Mouse (Mus musculus) lung, embryonic 14.5 days (tissue): Measurements from ENCODE around the gene Olfr1179. TPM values are rescaled to one million over a fixed set of nuclear protein-coding genes. Genes with fewer than 3 reads are reported as not detected.
A peak's percentile ranks its signal among the peaks of the same experiment; 100 is the strongest.
"Not testable (repeated sequence)": the region's sequence is repeated elsewhere in the genome, so short reads cannot be mapped to it uniquely, and the experiment has no call there.

ENCODE experiments used
- ATAC-seq: fragments of 200-750 bp; cut with Nextera tagmentation; 2 replicates; pipeline ENCODE4 v1.8.0; 2017; ENCODE audit warnings: mild to moderate bottlenecking, moderate TSS enrichment, moderate library complexity; ENCODE audit not compliant: insufficient read depth
- DNase-seq: peaks from one replicate; pipeline ENCODE4 v3.0.0-alpha.2; 2015
- H3K27ac ChIP-seq: fragments of 300-500 bp; sonication (generic); 2 replicates; pipeline ENCODE4 v1.5.1; 2014; ENCODE audit warnings: low read depth, mild to moderate bottlenecking, moderate library complexity
- H3K27me3 ChIP-seq: fragments of 300-500 bp; sonication (generic); 2 replicates; pipeline ENCODE4 v1.6.1; 2014; ENCODE audit warnings: low read length, control low read depth; ENCODE audit not compliant: insufficient read depth
- H3K36me3 ChIP-seq: fragments of 300-500 bp; sonication (generic); 2 replicates; pipeline ENCODE4 v1.6.1; 2014; ENCODE audit warnings: control low read depth; ENCODE audit not compliant: insufficient read depth
- H3K4me1 ChIP-seq: fragments of 300-500 bp; sonication (generic); 2 replicates; pipeline ENCODE4 v1.6.1; 2014; ENCODE audit warnings: antibody characterized with exemption, control low read depth; ENCODE audit not compliant: insufficient read depth
- H3K4me2 ChIP-seq: fragments of 300-500 bp; sonication (generic); 2 replicates; pipeline ENCODE4 v1.6.1; 2014; ENCODE audit warnings: mild to moderate bottlenecking
- H3K4me3 ChIP-seq: fragments of 300-500 bp; sonication (generic); 2 replicates; pipeline ENCODE4 v1.5.1; 2014; ENCODE audit warnings: low read depth, low read length
- H3K9ac ChIP-seq: fragments of 300-500 bp; sonication (generic); 2 replicates; pipeline ENCODE4 v1.6.1; 2014
- H3K9me3 ChIP-seq: fragments of 300-500 bp; sonication (generic); 2 replicates; pipeline ENCODE4 v1.6.1; 2016; ENCODE audit warnings: low read depth, low read length, control low read depth
- CTCF ChIP-seq: IDR thresholded peaks from 2 replicates; pipeline ENCODE4 v1.5.1; 2016; ENCODE audit warnings: antibody characterized with exemption, low read depth
- WGBS: fragments of 180-500 bp; shearing (Covaris S2); extraction: QIAGEN DNeasy Blood & Tissue Kit; methylation state at CpG from one replicate; pipeline ENCODE4 v1.1.7; 2014; 5-methylcytosine and 5-hydroxymethylcytosine counted together
- polyA plus RNA-seq: library from polyadenylated mRNA; unstranded; fragments of >200 nt; fragmentation: Nextera tagmentation; extraction: Ambion mirVana; gene quantifications from 2 replicates; pipeline ENCODE4 v1.2.1, GENCODE M21; 2014

The Olfr1179 gene
- not detected in 2 replicates for polyA plus RNA-seq

DNA sequence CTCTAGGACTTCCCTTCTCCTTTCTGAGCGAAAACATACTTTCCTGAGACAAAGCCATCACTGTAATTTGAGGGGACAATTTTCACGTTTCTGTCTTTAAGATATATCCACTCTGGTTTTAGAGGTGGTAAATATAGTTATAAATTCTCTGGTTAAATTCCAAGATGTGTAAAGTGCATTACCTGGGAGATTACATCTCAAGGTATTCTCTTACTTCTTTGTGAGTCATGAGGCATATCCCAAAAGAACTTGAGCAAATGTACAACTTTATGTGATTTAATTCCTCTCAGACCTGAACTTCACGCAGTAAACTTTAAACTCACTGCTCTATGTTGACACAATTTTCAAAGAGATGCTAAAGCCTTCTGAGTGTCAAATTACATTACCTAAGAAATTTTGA, at the start of gene Olfr1179:
TSS of gene Olfr1179 (minus strand) at position 101 of the 400 bp plus-strand sequence.
- H3K27ac ChIP-seq: no peak within 1 kb of the TSS
- H3K4me2 ChIP-seq: no peak within 1 kb of the TSS
- no peak for ATAC-seq
- no peak for TF ChIP-seq CTCF
- DNase-seq: no peak
- no peaks in the 10 kb centered on the region for H3K27me3 ChIP-seq
- 80% methylated on average over 3 of the region's 3 CpGs for WGBS
- H3K9ac ChIP-seq: no peak within 1 kb of the TSS
- H3K4me3 ChIP-seq: no peak within 1 kb of the TSS
- no peaks in the 10 kb centered on the region for H3K36me3 ChIP-seq
- H3K9me3 ChIP-seq: no peaks in the 10 kb centered on the region
- H3K4me1 ChIP-seq: no peaks in the 10 kb centered on the region

DNA sequence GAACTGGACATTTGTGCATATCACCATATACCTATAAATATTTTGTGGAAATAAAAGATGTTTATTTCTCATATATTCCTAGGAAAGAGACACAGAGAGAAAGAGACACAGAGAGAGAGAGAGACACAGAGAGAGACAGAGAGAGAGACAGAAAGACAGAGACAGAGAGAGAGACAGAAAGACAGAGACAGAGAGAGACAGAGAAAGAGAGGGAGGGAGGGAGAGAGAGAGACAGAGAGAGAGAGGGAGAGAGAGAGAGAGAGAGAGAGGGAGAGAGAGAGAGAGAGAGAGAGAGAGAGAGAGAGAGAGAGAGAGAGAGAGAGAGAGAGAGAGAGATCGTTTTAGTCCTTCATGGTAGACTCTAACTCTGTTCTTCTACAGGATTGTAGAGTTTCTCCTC, 48.3 kb upstream of the Olfr1179 start, which contains the start of gene Olfr1183:
TSS of gene Olfr1183 (plus strand) at position 301 of the 400 bp plus-strand sequence.
- H3K4me1 ChIP-seq, H3K27ac ChIP-seq, ATAC-seq, H3K4me3 ChIP-seq, DNase-seq, H3K4me2 ChIP-seq, H3K36me3 ChIP-seq, H3K9ac ChIP-seq, H3K27me3 ChIP-seq, H3K9me3 ChIP-seq: not testable (repeated sequence)
- 65% methylated on average over 1 of the region's 1 CpGs for WGBS

DNA sequence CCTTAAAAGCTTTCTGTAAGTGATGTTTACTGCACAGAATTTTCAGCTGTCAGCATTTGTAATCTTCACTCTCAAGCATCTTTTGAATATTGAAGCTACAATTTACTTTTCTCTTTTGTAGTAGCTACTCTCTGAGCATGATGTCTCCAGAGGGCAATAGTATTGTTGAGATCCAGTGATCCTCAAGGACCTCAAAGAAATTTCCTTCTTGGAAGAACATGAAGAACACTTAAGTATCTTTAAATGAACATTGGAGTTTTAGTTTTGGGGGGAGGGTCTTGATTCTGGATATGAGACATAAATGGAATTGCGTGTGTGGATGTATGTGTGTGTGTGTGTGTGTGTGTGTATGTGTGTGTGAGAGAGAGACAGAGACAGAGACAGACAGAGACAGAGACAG, 42.8 kb upstream of the Olfr1179 start, which contains the start of gene Gm13757:
TSS of gene Gm13757 (minus strand) at position 101 of the 400 bp plus-strand sequence.
- Histone ChIP-seq H3K4me1 (no peaks in the 10 kb centered on the region), H3K9ac (no peak within 1 kb of the TSS), H3K4me3 (no peak within 1 kb of the TSS), H3K9me3 (no peaks in the 10 kb centered on the region), H3K27me3 (no peaks in the 10 kb centered on the region), H3K27ac (no peak within 1 kb of the TSS), H3K4me2 (no peak within 1 kb of the TSS), H3K36me3 (no peaks in the 10 kb centered on the region)
- no peak for DNase-seq
- WGBS: 89% methylated on average over 1 of the region's 1 CpGs
- no peak for ATAC-seq
- TF ChIP-seq CTCF: no peak

DNA sequence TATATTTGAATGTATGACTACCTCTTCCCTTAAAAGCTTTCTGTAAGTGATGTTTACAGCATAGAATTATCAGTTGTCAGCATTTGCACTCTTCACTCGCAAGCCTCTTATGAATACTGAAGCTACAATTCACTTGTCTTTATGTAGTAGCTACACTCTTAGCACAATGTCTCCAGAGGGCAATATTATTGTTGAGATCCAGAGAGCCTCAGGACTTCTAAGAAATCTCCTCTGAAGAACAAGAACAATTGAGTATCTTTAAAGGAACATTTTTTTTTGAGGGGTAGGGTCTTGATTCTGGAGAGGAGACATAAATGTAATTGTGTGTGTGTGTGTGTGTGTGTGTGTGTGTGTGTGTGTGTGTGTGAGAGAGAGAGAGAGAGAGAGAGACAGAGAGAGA, 19.8 kb upstream of the Olfr1179 start, which contains the start of gene Olfr1181:
TSS of gene Olfr1181 (minus strand) at position 101 of the 400 bp plus-strand sequence.
- Histone ChIP-seq H3K36me3 (no peaks in the 10 kb centered on the region), H3K4me1 (no peaks in the 10 kb centered on the region), H3K4me3 (no peak within 1 kb of the TSS), H3K9ac (no peak within 1 kb of the TSS), H3K27ac (no peak within 1 kb of the TSS), H3K27me3 (no peaks in the 10 kb centered on the region), H3K9me3 (no peaks in the 10 kb centered on the region), H3K4me2 (no peak within 1 kb of the TSS)
- DNase-seq (no peak), ATAC-seq (no peak)
- TF ChIP-seq CTCF: no peak
- 76% methylated on average over 1 of the region's 1 CpGs for WGBS

DNA sequence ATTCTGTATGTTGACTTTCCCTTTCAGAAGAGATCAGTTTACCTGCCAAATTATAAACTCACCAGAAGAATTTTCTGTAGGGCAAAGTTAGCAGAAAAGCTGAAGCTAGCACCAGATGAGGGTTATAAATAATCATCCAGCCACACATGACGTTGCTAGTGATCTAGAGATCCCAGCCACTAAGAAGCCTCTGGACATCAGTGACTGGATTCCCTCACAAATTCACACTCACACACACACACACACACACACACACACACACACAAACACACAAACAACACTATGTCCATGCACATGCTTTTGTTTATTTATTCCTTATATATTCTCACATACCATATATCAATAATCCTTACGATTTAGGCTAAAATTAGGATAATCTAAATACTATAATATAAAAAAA, 12.8 kb upstream of the Olfr1179 start, which contains the start of gene Olfr1180:
TSS of gene Olfr1180 (minus strand) at position 101 of the 400 bp plus-strand sequence.
- WGBS: 63% methylated on average over 2 of the region's 2 CpGs
- Histone ChIP-seq H3K4me2 (no peak within 1 kb of the TSS), H3K27ac (no peak within 1 kb of the TSS), H3K9me3 (no peaks in the 10 kb centered on the region), H3K27me3 (no peaks in the 10 kb centered on the region), H3K36me3 (no peaks in the 10 kb centered on the region), H3K9ac (no peak within 1 kb of the TSS), H3K4me1 (no peaks in the 10 kb centered on the region), H3K4me3 (no peak within 1 kb of the TSS)
- DNase-seq: no peak
- TF ChIP-seq CTCF: no peak
- no peak for ATAC-seq

DNA sequence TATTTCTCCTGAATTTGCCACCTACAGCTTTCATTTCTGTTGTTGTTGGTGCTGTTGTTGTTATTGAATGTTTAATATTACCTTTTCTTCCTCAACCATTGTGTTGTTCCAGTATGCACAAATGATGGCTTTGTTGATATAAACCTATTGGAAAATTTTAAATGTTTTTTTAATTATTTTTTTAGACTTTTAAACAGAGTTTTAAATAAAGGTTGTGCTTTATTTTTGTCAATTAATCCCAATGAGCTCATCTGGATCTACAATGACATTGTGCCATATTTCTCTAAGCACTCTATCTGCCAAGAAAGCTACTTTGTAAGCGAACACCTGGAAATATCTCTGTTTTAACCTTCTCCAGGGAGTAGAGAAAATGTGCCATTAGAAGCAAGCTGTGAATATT, 19.5 kb downstream of the Olfr1179 start, which contains the start of gene Olfr1178:
TSS of gene Olfr1178 (plus strand) at position 301 of the 400 bp plus-strand sequence.
- no peak within 1 kb of the TSS for H3K4me3 ChIP-seq
- no peaks in the 10 kb centered on the region for H3K4me1 ChIP-seq
- TF ChIP-seq CTCF: no peak
- no peaks in the 10 kb centered on the region for H3K9me3 ChIP-seq
- no peak within 1 kb of the TSS for H3K9ac ChIP-seq
- no peak for ATAC-seq
- H3K27ac ChIP-seq: no peak within 1 kb of the TSS
- H3K4me2 ChIP-seq: no peak within 1 kb of the TSS
- no peaks in the 10 kb centered on the region for H3K27me3 ChIP-seq
- no peaks in the 10 kb centered on the region for H3K36me3 ChIP-seq
- WGBS: 71% methylated on average over 1 of the region's 1 CpGs
- DNase-seq: no peak

DNA sequence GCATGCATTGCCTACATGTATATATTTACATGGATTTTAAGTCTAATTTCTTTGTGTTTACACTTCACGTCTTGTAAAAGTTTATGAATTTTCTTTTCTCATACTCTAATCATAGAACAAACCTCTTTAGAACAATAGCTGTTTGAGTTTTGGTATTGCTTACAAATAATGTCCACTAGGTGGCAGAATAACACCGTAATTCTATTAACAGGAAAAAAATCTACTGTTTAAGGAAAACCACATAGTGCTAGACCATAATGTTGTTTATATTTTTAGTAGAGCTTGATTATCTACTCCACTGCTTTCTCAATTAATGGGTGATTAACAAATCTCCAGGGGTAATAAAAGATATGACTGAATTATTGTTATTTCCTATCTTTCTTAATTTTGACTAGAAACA, 49.9 kb downstream of the Olfr1179 start:
- peak; percentile 79 for DNase-seq
- Histone ChIP-seq H3K9ac (no peak overlapping the region), H3K36me3 (no peaks in the 10 kb centered on the region), H3K27ac (no peak overlapping the region), H3K4me1 (no peaks in the 10 kb centered on the region), H3K4me2 (no peak overlapping the region), H3K9me3 (no peaks in the 10 kb centered on the region), H3K4me3 (no peak overlapping the region), H3K27me3 (no peaks in the 10 kb centered on the region)
- 0% methylated on average over 2 of the region's 2 CpGs for WGBS
- no peak for ATAC-seq
- TF ChIP-seq CTCF: peak; percentile 52

Other genes starting within 250 kb of the Olfr1179 start
- not detected in 2 replicates for gene Olfr1168, start 224.6 kb downstream of the Olfr1179 start, polyA plus RNA-seq
- not detected in 2 replicates for gene Olfr1170, start 178.1 kb downstream of the Olfr1179 start, polyA plus RNA-seq
- gene Olfr1173, start 126.6 kb downstream of the Olfr1179 start, polyA plus RNA-seq: 0.03 TPM in 1 of 2 replicates, not detected in the other
- gene Olfr1174-ps, start 91.3 kb downstream of the Olfr1179 start, polyA plus RNA-seq: not detected in 2 replicates
- not detected in 2 replicates for gene Olfr1175-ps, start 79.2 kb downstream of the Olfr1179 start, polyA plus RNA-seq
- not detected in 2 replicates for gene Olfr1176, start 69.7 kb downstream of the Olfr1179 start, polyA plus RNA-seq
- gene Olfr1177-ps, start 60.0 kb downstream of the Olfr1179 start, polyA plus RNA-seq: not detected in 2 replicates
- gene Olfr1178, start 19.4 kb downstream of the Olfr1179 start, polyA plus RNA-seq: not detected in 2 replicates
- gene Olfr1180, start 12.7 kb upstream of the Olfr1179 start, polyA plus RNA-seq: not detected in 2 replicates
- gene Olfr1181, start 19.7 kb upstream of the Olfr1179 start, polyA plus RNA-seq: not detected in 2 replicates
- gene Gm13757, start 42.7 kb upstream of the Olfr1179 start, polyA plus RNA-seq: not detected in 2 replicates
- gene Olfr1183, start 48.4 kb upstream of the Olfr1179 start, polyA plus RNA-seq: not detected in 2 replicates
- not detected in 2 replicates for gene Olfr1184, start 77.1 kb upstream of the Olfr1179 start, polyA plus RNA-seq
- gene Olfr1185-ps1, start 86.9 kb upstream of the Olfr1179 start, polyA plus RNA-seq: not detected in 2 replicates
- gene Olfr1186, start 112.1 kb upstream of the Olfr1179 start, polyA plus RNA-seq: not detected in 2 replicates
- gene Olfr1188, start 150.5 kb upstream of the Olfr1179 start, polyA plus RNA-seq: not detected in 2 replicates
- gene Olfr1189, start 180.0 kb upstream of the Olfr1179 start, polyA plus RNA-seq: not detected in 2 replicates
- gene Olfr1191-ps1, start 234.1 kb upstream of the Olfr1179 start, polyA plus RNA-seq: not detected in 2 replicates
- not detected in 2 replicates for gene Olfr1192-ps1, start 242.1 kb upstream of the Olfr1179 start, polyA plus RNA-seq